Mouse (Mus musculus) ES-CJ7 (cell line): ENCODE measurements around the gene Zfp36l2.

ENCODE experiments used
- DNase-seq: peaks from one replicate; pipeline ENCODE4 v3.0.0; 2011; ENCODE audit warnings: low read depth, low spot score

Gene Zfp36l2

DNA sequence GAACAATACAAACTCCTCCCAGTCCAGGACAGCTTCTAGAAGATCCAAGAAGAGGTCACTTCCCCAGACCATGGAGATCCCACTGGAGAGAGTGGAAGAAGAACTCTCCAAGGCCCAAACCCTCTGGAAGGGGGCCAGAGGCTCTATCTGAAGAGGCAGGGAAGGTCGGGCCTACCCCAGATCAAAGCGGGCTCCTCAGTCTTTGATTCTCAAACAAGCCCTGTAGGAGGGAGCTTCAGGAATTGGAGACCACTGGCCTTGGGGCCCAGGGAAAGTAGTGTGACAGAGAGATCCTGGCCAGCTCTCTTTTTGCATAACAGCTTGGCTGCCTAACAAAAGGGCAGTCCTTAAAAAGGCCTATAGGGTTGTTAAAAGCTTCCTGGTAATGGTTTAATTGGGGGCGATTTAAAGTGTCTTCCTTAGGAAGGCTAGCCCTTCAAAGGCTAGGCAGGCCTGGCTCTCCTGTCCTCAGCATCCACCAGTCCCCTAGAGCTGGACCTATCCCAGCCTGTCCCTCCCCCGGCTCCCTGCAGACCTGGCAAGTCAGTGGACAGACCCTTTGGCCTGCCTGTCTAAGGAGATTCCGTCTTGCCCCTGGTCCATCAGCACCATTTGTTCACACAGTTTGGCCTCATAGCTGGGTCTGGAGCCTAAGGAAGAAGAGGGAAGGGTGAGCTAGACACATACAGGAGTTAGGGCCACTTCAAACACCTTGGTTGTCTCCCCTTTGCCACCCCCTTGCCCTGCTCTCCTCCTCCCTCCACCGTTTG lies 35.4 kb downstream of the Zfp36l2 start:
- no peak for DNase-seq

GRCm38 (mm10) chr17:84151306-84151705 lies 36.4 kb downstream of the Zfp36l2 start:
- DNase-seq = no peak

DNA sequence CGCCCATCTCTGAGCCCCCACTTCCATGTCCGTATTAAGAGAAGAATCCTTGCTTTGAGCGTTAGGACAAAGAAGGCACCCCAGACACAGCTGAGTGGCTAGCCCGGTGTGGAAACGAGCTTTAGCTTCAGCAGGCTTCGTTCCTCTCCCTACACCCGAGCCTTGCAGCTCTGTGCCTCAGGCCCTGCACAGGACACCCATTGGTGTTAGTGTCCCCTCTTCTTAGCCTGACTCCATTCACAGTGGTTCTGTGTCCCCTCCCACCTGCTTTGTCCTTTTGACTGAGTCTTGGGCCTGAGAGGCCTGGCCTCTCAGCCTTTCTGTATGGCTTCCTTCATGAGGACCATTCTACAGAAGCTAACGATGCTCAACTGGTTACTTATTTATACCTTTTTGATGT lies 37.5 kb downstream of the Zfp36l2 start:
- DNase-seq = no peak

DNA sequence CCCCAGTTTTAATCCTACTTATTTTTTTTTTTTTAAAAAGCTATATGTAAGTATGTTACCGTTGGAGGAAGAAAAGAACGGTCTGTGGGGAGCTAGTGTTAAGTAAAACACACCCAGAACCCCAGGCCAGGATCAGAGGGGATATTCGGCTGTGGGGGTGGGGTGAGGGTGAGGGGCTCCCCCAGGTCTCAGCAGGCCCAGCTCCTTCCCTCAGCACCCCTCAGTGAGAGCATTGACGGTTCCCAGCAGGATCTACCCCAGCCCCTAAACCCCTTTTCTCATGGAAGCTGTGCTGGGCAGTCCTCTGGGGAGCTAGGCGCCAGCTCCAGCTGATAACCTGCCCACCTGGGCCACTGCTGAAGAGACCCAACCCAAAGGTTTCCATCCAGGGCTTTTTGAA lies 38.2 kb downstream of the Zfp36l2 start:
- DNase-seq = no peak

DNA sequence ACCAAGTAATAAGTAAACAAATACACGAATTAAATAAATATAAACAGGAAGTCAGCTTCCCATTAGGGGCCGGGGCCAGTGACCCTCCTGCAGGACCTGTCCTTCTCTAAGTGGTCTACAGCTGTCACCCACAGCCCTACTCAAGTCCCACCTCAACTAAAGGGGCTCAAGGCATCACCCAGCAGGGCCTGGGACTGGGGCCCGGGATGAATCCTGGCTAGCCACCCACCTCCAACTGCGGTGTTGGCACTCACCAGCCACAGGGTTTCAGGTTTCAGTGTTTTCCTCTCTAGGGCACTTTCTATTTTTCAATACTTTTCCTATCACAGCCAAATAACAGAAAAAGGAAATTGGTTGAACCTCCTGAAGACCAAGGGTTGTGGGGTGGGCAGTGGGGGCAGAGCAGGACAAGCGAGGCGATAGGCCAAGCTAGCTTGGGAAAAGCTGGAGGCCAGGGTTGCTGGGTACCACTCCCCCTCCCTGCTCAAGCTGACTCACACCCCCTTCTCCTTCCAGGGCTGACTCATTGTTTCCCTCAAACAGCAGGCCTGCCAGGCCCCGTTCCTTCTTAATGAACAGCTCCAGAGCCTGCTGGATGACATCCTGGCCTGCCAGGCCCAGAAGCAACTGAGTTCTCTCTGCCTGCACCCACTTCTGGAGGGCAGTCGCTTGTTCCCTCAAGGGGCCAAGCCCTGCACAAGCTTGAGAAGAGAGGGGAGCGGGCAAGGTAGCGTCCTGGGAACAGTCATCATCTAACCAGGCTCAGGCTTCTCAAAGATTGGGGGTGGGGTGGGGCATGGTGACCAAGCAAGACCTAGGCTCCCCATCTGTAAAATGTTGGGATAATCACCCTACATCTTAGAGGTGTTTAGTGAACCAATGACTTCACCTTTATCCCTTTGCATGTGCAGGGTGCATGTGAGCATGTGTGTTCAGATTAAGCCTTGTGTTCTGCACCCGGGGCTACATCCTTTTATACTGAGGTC lies 39.0 kb downstream of the Zfp36l2 start:
- no peak for DNase-seq

GRCm38 (mm10) chr17:84147183-84148108 lies 40.3 kb downstream of the Zfp36l2 start:
- no peak for DNase-seq

DNA sequence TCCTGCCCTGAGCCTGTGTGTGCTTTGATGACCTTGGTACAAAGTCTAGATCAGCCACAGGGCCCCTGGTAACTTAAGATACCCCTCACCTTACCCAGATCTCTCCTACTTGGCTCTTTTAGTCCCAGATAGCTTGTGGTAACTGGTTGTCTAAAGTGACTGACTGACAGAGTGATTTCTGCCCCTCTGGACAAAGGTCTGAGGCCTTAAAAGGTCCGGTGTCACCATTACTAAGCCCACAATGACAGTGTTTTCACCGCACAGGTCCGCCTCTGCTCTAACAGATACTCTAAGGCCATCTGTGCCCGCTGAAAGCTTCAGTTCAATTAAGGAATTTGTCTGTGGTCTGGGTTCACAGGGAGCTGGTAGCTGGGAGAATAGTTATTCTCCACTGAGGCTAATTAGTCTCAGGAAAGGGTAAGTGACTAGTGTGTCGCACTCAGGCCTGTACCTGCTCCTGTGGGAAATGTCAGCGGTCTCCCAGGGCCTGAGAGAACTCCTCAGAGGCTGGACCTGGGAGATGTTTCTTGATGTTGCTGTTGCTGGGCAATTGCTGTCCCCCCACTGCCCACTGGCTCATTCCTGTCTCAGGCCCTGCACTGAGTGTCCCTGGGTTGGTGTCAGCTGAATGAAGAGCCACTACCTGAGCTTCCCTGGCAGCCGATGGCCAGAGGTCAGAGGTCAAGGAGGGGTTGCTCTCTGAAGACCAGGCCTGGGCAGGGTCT lies 41.1 kb downstream of the Zfp36l2 start:
- no peak for DNase-seq

DNA sequence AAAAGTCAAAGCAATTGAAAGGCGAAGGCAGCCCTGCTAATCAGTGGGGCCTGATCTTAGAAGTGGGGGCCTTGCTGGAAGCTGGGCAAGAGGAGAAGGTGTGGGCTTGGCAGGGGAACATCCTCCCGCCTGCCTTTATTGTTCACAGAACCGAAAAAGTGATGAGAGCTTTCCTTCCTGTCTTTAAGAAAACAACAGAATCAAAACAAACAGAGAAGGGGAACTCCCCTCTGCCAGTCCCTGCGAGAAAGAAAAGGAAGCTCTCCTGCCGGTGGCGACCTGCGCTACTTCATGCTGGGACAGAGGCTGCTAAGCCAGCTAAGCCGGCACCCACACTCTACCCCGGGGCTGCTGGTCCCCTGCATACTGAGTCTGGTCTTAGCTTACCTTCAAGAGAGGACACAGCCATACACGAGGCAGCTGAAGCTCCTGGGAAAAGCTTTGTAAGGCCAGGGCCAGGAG lies 41.9 kb downstream of the Zfp36l2 start:
- DNase-seq = no peak

DNA sequence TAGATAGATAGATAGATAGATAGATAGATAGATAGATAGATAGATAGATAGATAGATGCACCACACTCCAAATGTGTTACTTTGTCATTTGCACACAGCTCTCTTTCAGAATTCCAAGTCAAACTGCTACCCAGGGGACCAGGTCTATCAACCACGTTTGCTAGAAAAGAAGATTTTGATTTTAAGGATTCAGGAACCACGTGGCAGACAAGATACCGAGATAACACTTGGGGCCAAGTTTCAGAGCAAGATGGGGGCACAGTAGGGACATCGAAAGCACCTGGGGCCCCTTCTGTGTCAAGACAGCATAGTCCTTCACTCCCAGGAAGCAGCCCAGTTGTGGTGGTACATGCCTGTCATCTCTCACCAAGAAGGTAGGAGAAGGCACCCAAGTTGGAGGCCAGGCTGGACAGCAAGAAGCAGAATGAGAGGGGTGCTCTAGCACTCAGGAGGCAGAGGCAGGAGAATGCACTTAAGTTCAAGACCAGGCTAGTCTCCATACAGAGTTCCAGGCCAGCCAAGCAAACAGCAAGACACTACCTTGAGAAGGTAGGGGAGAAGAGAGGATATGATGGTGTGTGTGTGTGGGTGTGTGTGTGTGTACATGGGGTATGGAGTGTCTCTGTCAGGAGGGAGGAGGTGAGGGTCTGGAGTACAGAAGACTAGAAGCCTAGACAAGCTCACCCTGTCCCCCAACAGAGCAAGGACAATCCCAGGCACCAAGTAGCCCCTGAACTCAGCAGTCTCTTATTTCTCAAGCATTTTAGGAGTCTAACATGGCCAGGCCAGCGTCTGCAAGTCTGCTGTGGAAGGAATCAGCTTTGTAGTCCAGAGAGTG lies 42.8 kb downstream of the Zfp36l2 start:
- DNase-seq = no peak

- no peak for DNase-seq
Measured at GRCm38 (mm10) chr17:84144130-84144529, 43.6 kb downstream of the Zfp36l2 start.

GRCm38 (mm10) chr17:84143219-84143844 lies 44.4 kb downstream of the Zfp36l2 start:
- no peak for DNase-seq

GRCm38 (mm10) chr17:84141691-84142090 lies 46.1 kb downstream of the Zfp36l2 start:
- no peak for DNase-seq

GRCm38 (mm10) chr17:84140822-84141507 lies 46.8 kb downstream of the Zfp36l2 start:
- DNase-seq = no peak

DNA sequence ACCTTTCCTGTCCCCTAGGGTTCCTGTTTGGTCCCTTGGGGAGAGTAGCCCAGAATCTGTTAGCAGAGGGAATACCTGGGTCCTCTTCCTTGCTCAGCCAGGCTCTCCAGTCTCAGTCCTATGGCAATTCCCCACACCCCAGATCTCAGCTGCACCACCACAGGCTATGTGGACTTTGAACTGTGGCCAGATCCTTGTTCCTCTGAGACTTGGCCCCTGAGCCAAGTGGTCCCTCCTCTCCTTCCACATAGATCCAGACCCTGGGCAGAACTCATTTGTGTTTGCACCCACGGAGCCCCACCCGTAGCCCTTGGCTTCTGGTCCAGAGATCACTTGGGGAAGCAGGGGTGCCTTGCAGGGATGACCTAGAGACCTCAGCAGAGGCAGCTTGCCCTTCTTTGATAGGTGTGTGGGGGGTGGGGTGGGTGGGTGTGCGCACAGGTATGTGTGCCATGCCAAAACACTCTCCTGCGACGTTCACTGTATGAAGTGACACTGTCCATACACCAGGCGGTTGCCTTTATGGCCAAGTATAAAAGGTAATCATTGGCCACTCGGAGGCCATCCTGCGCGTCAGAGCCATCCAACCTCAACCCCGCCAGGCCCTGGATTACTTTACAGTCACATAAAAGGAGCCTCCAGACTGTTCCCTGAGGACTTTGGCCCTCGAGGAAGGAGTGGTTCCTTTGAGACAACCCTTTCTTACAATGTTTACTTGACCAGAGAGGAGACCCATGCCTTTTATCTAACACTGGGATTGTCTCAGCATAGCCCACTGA lies 50.2 kb downstream of the Zfp36l2 start:
- no peak for DNase-seq

DNA sequence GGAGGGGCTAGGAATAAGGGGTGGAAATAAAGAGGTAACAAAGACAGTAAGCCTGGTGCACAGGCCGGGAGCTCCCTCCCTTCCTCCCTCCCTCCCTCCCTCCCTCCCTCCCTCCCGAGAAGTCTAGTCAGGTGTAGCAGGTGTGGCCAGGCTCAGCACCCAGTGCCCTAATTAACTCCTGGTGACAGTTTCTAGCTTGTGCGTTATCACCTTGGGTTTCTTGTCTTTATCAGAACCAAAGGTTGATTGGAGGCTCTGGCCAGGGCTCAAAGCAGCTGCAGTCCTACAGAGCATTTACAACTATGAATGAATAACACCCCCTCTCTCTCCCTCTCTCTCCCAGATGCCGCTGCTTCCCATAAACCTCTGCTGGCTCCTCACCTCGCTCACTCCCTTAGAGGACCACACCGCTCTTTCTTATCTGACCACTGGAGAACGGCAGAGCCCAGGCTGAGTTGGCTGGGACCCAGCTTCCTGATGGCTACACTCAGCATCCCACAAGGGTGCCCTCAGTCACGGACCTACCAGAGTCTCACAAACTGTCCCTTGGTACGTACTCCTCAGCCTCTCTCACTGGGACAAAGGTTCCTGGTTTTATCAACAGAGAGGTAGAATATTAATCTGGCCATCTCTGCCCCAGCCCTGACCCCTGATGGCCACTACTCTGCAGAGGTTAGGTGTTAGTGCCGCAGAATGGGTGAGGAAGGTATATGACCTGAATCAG lies 50.9 kb downstream of the Zfp36l2 start:
- DNase-seq = no peak

GRCm38 (mm10) chr17:84136217-84136616 lies 51.5 kb downstream of the Zfp36l2 start:
- DNase-seq = no peak

DNA sequence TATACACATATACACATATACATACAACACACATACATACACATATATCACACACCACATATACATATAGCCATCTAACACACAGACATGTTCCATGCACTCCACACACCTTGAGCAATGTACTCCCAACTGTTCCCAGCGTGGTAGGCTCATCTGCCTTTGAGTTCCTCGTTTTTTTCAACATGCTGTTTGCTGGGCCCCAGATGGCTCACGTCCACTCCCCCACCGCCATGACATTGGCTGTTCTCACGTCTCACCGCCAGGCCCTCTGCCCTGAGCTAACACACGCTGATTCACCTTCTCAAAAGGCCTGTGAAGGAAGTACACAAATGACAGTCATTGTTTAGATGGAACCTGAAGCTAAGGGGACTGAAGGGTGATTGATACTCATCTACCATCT lies 52.5 kb downstream of the Zfp36l2 start:
- no peak for DNase-seq
